Mouse (Mus musculus) small intestine, adult 2 months (tissue): ENCODE results near the gene Serpina3k.

Experiments
- CTCF ChIP-seq: fragments of 200-500 bp; IDR thresholded peaks from 2 replicates; pipeline ENCODE4 v1.5.1; 2012; ENCODE audit warnings: low read depth, mild to moderate bottlenecking, control low read depth, inconsistent platforms, low read length, moderate library complexity, mixed read lengths; ENCODE audit not compliant: insufficient replicate concordance, insufficient read length; ENCODE audit errors: extremely low read depth
- POLR2A ChIP-seq: fragments of 200-500 bp; IDR thresholded peaks from 2 replicates; pipeline ENCODE4 v1.6.1; 2012; ENCODE audit warnings: low read depth, mild to moderate bottlenecking, control low read depth, inconsistent platforms, low read length, moderate library complexity

GRCm38 (mm10) chr12:104289872-104290271, 48.4 kb upstream of the Serpina3k start:
- TF ChIP-seq CTCF (no peak), POLR2A (no peak)
